Mouse (Mus musculus) limb, embryonic 15.5 days (tissue): Measurements from ENCODE around the gene Coq8b. TPM values are rescaled to one million over a fixed set of nuclear protein-coding genes. Genes with fewer than 3 reads are reported as not detected.

Experiments used
- ATAC-seq: fragments of 200-750 bp; cut with Nextera tagmentation; 2 replicates; pipeline ENCODE4 v1.8.0; 2017; ENCODE audit warnings: low read depth, moderate TSS enrichment; ENCODE audit not compliant: insufficient number of reproducible peaks, low FRiP score, low TSS enrichment
- H3K27ac ChIP-seq: fragments of 300-500 bp; sonication (generic); 2 replicates; pipeline ENCODE4 v1.5.1; 2015; ENCODE audit warnings: moderate library complexity, mild to moderate bottlenecking, inconsistent platforms
- H3K27me3 ChIP-seq: fragments of 300-500 bp; sonication (generic); 2 replicates; pipeline ENCODE4 v1.6.1; 2015; ENCODE audit warnings: inconsistent platforms
- H3K36me3 ChIP-seq: fragments of 300-500 bp; sonication (generic); 2 replicates; pipeline ENCODE4 v1.6.1; 2015; ENCODE audit warnings: inconsistent platforms
- H3K4me1 ChIP-seq: fragments of 300-500 bp; sonication (generic); 2 replicates; pipeline ENCODE4 v1.6.1; 2015; ENCODE audit warnings: inconsistent platforms
- H3K4me2 ChIP-seq: fragments of 300-500 bp; sonication (generic); 2 replicates; pipeline ENCODE4 v1.6.1; 2015; ENCODE audit warnings: mild to moderate bottlenecking, inconsistent platforms
- H3K4me3 ChIP-seq: fragments of 300-500 bp; sonication (generic); 2 replicates; pipeline ENCODE4 v1.5.1; 2015; ENCODE audit warnings: mild to moderate bottlenecking, inconsistent platforms
- H3K9ac ChIP-seq: fragments of 300-500 bp; sonication (generic); 2 replicates; pipeline ENCODE4 v1.6.1; 2015; ENCODE audit warnings: inconsistent platforms
- H3K9me3 ChIP-seq: fragments of 300-500 bp; sonication (generic); 2 replicates; pipeline ENCODE4 v1.6.1; 2016; ENCODE audit warnings: inconsistent platforms
- WGBS: fragments of 180-500 bp; shearing (Covaris S2); methylation state at CpG from one replicate; pipeline ENCODE4 v1.1.7; 2015; 5-methylcytosine and 5-hydroxymethylcytosine counted together
- polyA plus RNA-seq: library from polyadenylated mRNA; unstranded; fragments of >200 nt; fragmentation: Nextera tagmentation; extraction: Ambion mirVana; gene quantifications from 2 replicates; pipeline ENCODE4 v1.2.1, GENCODE M21; 2015

The Coq8b gene
- 21.0 and 22.3 TPM in 2 replicates for polyA plus RNA-seq

GRCm38 (mm10) chr7:27232781-27233281, at the start of gene Coq8b:
Gene Coq8b, plus strand, starts transcription at chr7:27233023.
- H3K36me3 ChIP-seq, result peaks cover 7% of the 10 kb centered on the region
- WGBS, result under 1% methylated on average over 25 of the region's 25 CpGs
- H3K27me3 ChIP-seq, result no peaks in the 10 kb centered on the region
- peak within 1 kb of the TSS; percentile 69 for H3K4me2 ChIP-seq
- H3K9ac ChIP-seq, result peak within 1 kb of the TSS; percentile 50
- H3K4me1 ChIP-seq, result peaks cover 27% of the 10 kb centered on the region
- no peaks in the 10 kb centered on the region for H3K9me3 ChIP-seq
- H3K4me3 ChIP-seq, result peak within 1 kb of the TSS; percentile 61
- peak within 1 kb of the TSS; percentile 84 for H3K27ac ChIP-seq
- ATAC-seq, result peak; percentile 89

DNA sequence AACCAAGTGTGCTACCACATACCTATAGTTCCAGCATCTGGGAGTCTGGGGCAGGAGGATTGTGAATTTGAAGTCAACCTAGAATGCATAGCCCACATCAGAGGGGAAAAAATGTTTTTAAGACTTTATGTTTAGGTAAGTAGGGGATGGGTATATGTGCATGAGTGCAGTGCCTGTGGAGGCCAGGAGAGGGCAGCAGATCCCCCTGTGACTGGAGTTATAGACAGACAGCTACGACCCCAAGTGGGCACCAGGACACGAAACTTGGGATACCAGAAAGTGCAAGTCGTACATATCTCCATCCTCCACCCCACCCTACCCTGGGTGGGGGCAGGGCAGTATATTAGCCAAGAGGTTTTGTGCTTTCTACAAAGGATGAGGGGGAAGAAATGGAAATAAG, 47.9 kb upstream of the Coq8b start:
- Histone ChIP-seq H3K9me3 (no peaks in the 10 kb centered on the region), H3K27me3 (no peaks in the 10 kb centered on the region), H3K36me3 (peaks cover 59% of the 10 kb centered on the region), H3K4me1 (peaks cover 7% of the 10 kb centered on the region), H3K4me2 (no peak overlapping the region), H3K9ac (no peak overlapping the region), H3K27ac (no peak overlapping the region), H3K4me3 (no peak overlapping the region)
- 61% methylated on average over 3 of the region's 3 CpGs for WGBS
- no peak for ATAC-seq

DNA sequence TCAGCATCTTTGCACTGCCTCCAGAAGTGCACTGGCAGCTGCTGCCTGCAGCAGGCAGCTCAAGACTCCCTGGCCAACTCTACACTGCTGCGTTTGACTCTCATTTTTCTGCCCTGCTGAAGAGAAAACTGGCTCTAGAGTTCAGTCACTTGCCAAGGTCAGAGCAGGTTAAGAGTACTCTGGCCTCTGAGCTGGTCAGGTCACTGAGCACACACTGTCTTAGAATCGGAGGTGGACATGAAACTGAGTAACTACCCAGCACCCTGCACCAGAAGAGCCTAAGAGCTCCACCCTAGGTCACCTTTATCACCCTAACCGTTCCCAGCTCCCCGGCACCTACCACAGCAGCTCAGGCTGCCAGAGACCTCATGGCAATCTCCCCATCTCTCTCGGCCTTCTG, 46.8 kb upstream of the Coq8b start:
- 95% methylated on average over 5 of the region's 5 CpGs for WGBS
- Histone ChIP-seq H3K36me3 (peaks cover 69% of the 10 kb centered on the region), H3K4me2 (no peak overlapping the region), H3K27me3 (no peaks in the 10 kb centered on the region), H3K4me1 (peaks cover 6% of the 10 kb centered on the region), H3K27ac (no peak overlapping the region), H3K4me3 (no peak overlapping the region), H3K9ac (no peak overlapping the region), H3K9me3 (no peaks in the 10 kb centered on the region)
- no peak for ATAC-seq

DNA sequence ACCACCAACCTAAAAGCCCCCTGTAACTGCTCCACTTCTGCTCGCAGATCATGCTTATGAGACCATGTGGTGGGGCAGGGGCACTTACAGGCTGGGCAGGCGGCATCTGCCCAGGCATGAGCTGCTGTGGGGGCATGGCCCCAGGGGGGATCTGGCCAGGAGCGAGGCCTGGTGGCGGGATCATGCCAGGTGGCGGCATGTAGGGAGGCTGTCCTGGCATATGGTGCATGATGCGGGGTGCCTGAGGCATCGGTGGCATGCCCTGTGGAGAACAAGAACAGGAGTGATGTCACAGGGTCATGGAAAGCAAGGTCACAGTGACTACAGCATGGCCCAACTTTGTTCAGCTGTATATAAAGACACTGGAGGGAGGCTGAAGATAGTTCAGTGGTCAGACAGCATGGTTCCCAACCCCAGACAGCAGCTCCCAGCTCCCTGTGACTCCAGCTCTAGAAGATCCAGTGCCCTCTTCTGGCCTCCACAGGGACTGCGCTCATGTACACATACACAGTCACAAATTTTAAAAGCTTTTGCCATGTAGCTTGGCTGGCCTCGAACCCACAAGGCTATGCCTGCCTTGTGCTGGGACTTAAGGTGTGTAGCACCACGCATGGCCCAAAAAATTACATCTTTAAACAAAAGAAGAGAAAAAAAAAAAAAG, 43.4 kb upstream of the Coq8b start:
- Histone ChIP-seq H3K27ac (no peak overlapping the region), H3K4me3 (no peak overlapping the region), H3K9ac (no peak overlapping the region), H3K9me3 (no peaks in the 10 kb centered on the region), H3K36me3 (peaks cover 96% of the 10 kb centered on the region), H3K4me2 (no peak overlapping the region), H3K27me3 (no peaks in the 10 kb centered on the region), H3K4me1 (peaks cover 6% of the 10 kb centered on the region)
- 97% methylated on average over 10 of the region's 10 CpGs for WGBS
- no peak for ATAC-seq

GRCm38 (mm10) chr7:27192434-27192833, 40.4 kb upstream of the Coq8b start:
- H3K9ac ChIP-seq, result no peak overlapping the region
- no peak overlapping the region for H3K4me3 ChIP-seq
- no peak overlapping the region for H3K27ac ChIP-seq
- no peaks in the 10 kb centered on the region for H3K27me3 ChIP-seq
- no peak for ATAC-seq
- H3K4me1 ChIP-seq, result peaks cover 19% of the 10 kb centered on the region
- H3K4me2 ChIP-seq, result no peak overlapping the region
- 91% methylated on average over 5 of the region's 5 CpGs for WGBS
- H3K36me3 ChIP-seq, result peaks cover 67% of the 10 kb centered on the region
- no peaks in the 10 kb centered on the region for H3K9me3 ChIP-seq

DNA sequence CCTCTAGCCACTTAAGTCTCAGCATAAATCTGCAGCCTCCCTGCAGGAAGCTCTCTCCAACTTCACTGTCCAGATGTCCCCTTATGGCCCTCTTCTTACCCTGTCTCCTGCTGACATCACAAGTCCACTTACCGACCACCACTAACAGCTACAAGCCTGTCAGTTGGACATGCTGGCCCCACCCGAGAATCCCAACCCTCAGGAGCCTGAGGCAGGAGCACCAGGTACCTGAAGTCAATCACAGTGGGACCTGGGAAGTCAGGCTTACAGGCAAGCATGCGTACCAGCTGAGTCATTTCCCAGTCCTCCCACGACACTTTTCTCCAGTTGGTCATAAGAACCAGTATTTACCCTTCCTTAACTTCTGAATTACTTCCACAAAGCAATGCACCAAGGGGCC, 39.1 kb upstream of the Coq8b start:
- Histone ChIP-seq H3K4me1 (peaks cover 19% of the 10 kb centered on the region), H3K27ac (no peak overlapping the region), H3K27me3 (no peaks in the 10 kb centered on the region), H3K9ac (no peak overlapping the region), H3K4me3 (no peak overlapping the region), H3K36me3 (peaks cover 54% of the 10 kb centered on the region), H3K4me2 (no peak overlapping the region), H3K9me3 (no peaks in the 10 kb centered on the region)
- no peak for ATAC-seq
- 82% methylated on average over 4 of the region's 4 CpGs for WGBS

- Histone ChIP-seq H3K4me1 (peaks cover 19% of the 10 kb centered on the region), H3K36me3 (peaks cover 33% of the 10 kb centered on the region), H3K9ac (peak within 1 kb of the TSS; percentile 89), H3K4me2 (peak within 1 kb of the TSS; percentile 62), H3K4me3 (peak within 1 kb of the TSS; percentile 91), H3K27ac (peak within 1 kb of the TSS; percentile 100), H3K27me3 (no peaks in the 10 kb centered on the region), H3K9me3 (no peaks in the 10 kb centered on the region)
- under 1% methylated on average over 64 of the region's 64 CpGs for WGBS
- peak; percentile 99 for ATAC-seq
Observed at GRCm38 (mm10) chr7:27195681-27196611, 36.9 kb upstream of the Coq8b start, which contains the start of the genes BC024978 and Snrpa. Gene BC024978, plus strand, starts transcription at chr7:27195781. Gene Snrpa, minus strand, starts transcription at chr7:27196271.

DNA sequence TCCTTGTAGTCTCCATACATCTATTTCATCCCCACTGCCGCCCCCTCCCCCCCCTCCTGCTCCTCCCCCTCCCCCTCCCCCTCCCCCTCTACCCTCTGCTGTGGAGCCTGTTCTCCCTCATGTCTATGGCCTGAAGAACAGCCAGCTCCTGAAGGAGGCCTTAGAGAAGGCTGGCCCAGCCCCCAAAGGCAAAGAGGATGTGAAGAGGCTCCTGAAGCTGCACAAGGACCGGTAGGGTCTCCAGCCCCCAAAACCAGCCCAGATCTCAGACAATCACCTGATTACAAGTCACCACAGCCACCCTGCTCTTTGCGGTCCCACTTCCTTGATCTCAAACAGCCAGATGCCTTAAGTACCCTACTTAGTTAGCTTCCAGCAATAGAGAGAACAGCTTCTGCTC, 35.7 kb upstream of the Coq8b start:
- 82% methylated on average over 3 of the region's 3 CpGs for WGBS
- no peaks in the 10 kb centered on the region for H3K9me3 ChIP-seq
- ATAC-seq, result no peak
- H3K9ac ChIP-seq, result no peak overlapping the region
- peaks cover 28% of the 10 kb centered on the region for H3K36me3 ChIP-seq
- H3K4me2 ChIP-seq, result no peak overlapping the region
- H3K27ac ChIP-seq, result no peak overlapping the region
- H3K4me3 ChIP-seq, result no peak overlapping the region
- peaks cover 19% of the 10 kb centered on the region for H3K4me1 ChIP-seq
- no peaks in the 10 kb centered on the region for H3K27me3 ChIP-seq

- no peak overlapping the region for H3K4me3 ChIP-seq
- no peaks in the 10 kb centered on the region for H3K27me3 ChIP-seq
- ATAC-seq, result no peak
- 90% methylated on average over 8 of the region's 8 CpGs for WGBS
- H3K36me3 ChIP-seq, result peaks cover 28% of the 10 kb centered on the region
- H3K9me3 ChIP-seq, result no peaks in the 10 kb centered on the region
- H3K4me1 ChIP-seq, result peaks cover 19% of the 10 kb centered on the region
- H3K27ac ChIP-seq, result no peak overlapping the region
- H3K4me2 ChIP-seq, result no peak overlapping the region
- H3K9ac ChIP-seq, result no peak overlapping the region
Observed at GRCm38 (mm10) chr7:27197634-27198033, 35.2 kb upstream of the Coq8b start.

- no peaks in the 10 kb centered on the region for H3K9me3 ChIP-seq
- no peak overlapping the region for H3K4me2 ChIP-seq
- H3K9ac ChIP-seq, result no peak overlapping the region
- H3K36me3 ChIP-seq, result peaks cover 28% of the 10 kb centered on the region
- no peak overlapping the region for H3K27ac ChIP-seq
- H3K27me3 ChIP-seq, result no peaks in the 10 kb centered on the region
- H3K4me3 ChIP-seq, result no peak overlapping the region
- peaks cover 19% of the 10 kb centered on the region for H3K4me1 ChIP-seq
- no peak for ATAC-seq
Observed at GRCm38 (mm10) chr7:27198355-27198754, 34.5 kb upstream of the Coq8b start.

DNA sequence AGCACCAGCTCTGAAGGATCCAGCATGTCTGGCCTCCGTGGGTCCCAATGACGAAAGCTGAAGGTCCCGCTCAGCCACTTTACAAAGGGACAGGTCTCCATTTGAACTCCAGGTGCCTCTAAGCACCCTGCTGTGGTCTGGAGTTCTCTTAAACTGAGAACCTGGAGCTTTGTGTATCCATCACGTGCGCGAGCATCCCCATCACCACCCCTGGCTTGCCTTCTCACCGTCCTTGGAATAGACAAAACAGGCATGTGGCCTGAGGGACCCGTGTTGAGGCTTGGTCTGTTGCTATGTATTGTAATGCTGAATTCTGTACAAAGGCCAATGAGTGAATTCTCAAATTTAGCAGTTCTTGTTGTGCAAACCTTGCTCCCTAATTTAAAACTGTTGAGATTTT, 34.0 kb upstream of the Coq8b start:
- peaks cover 17% of the 10 kb centered on the region for H3K4me1 ChIP-seq
- no peak overlapping the region for H3K9ac ChIP-seq
- H3K4me3 ChIP-seq, result no peak overlapping the region
- no peak overlapping the region for H3K4me2 ChIP-seq
- peaks cover 27% of the 10 kb centered on the region for H3K36me3 ChIP-seq
- ATAC-seq, result no peak
- H3K9me3 ChIP-seq, result no peaks in the 10 kb centered on the region
- WGBS, result 95% methylated on average over 8 of the region's 8 CpGs
- H3K27me3 ChIP-seq, result no peaks in the 10 kb centered on the region
- no peak overlapping the region for H3K27ac ChIP-seq
